Comparison of ENCODE assay signal across 22 mouse cellular contexts in the genomic region with DNA sequence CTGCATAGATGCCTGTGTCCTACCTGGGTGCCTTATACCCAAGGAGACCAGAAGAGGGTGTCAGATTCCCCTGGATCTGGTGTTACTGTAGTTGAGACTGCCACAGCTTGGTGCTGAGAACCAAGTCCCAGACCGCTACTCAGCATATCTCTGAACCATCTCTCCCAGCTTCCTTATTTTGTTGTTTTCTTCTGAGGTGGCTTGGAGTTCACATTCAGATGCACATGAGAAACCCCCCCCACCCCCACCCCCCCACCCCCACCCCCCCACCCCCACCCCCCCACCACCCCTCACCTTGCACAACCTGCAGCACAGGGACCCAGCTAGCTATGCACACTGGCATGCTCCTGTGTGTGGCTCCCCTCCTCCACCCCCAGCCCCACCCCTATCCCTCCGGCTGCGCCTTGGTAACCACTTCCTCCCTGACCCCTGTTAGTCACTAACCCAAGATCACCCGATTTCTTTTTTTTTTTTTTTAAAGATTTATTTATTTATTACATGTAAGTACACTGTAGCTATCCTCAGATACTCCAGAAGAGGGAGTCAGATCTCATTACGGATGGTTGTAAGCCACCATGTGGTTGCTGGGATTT. TPM values are rescaled to one million over a fixed set of nuclear protein-coding genes. Genes with fewer than 3 reads are reported as not detected.
A peak's percentile ranks its signal among the peaks of the same experiment; 100 is the strongest.
DNase-seq lines count a peak whose midpoint lies in the region; ATAC-seq and TF ChIP-seq lines count a peak whose summit lies in the region.
"Had no signal": no experiment of that assay in that cellular context is flagged by ENCODE, and none has a peak within 500 bp of the region (broad histone marks: within the 10 kb centered on the region; RNA-seq: fewer than 3 reads in every experiment).

No protein-coding gene starts in this region.

- no peak for TF ChIP-seq POLR2A in lung, adult 2 months (IDR thresholded peaks at IDR 0.05; ENCODE audit: borderline replicate concordance, extremely low read depth, low read depth, low read length)

- ATAC-seq in common myeloid progenitor, adult 5-6 weeks (replicated peaks; ENCODE audit: low read depth, poor library complexity, severe bottlenecking): peak; percentile 84
- 0 out of 2 replicates have a peak, but pooled peaks have one; percentile 60 for ATAC-seq in monocyte, adult 5-6 weeks (replicated peaks; ENCODE audit: insufficient number of reproducible peaks, low FRiP score, low TSS enrichment, poor library complexity, severe bottlenecking)
- ATAC-seq: midbrain, embryonic 16.5 days had no signal

- TF ChIP-seq CTCF in lung, adult 2 months (IDR thresholded peaks at IDR 0.05; ENCODE audit: insufficient read depth, low read length): no peak

- H3K4me1 ChIP-seq in lung, adult 2 months (ENCODE audit: control insufficient read depth, insufficient read depth, low read length): peaks cover 8% of the 10 kb centered on the region

- no peak overlapping the region for H3K4me3 ChIP-seq in lung, adult 2 months (replicated peaks; ENCODE audit: extremely low read depth, low read depth, low read length)
- H3K4me3 ChIP-seq: embryonic facial prominence, embryonic 13.5 days; forebrain, embryonic 15.5 days; hindbrain, embryonic 13.5 days; layer of hippocampus, adult 2 months; limb, embryonic 15.5 days had no signal

- 50% methylated on average over 4 of the region's 5 CpGs for WGBS in lung, adult 2 months

- peak; percentile 88 for DNase-seq in 416B (ENCODE audit: low read depth)
- DNase-seq in ES-CJ7 (ENCODE audit: low read depth, low spot score): peak; percentile 42
- no peak for DNase-seq in cerebellum, postnatal 10 days
- DNase-seq in frontal cortex, postnatal 10 days (ENCODE audit: low spot score in 2 of 2): no peak
- DNase-seq in lung, adult 2 months: no peak
- DNase-seq: adrenal gland, adult 2 months; cerebellum, adult 9-11 months; heart, postnatal 10 days; kidney, adult 18-20 months; kidney, postnatal 10 days; lung, postnatal 10 days; right cerebral cortex, postnatal 25 days; thymus, postnatal 25 days had no signal

RNA-seq across cellular contexts. Expression of gene Pde9a, which starts 50.9 kb away (rescaled TPM):
- total RNA-seq in common myeloid progenitor, adult 5-6 weeks (2017): not detected in 2 replicates
- not detected in 3 replicates for total RNA-seq in monocyte, adult 5-6 weeks (2017)
- polyA plus RNA-seq in lung, adult 2 months (2012; rRNA removed): 83.6 and 99.1 TPM in 2 replicates
- polyA plus RNA-seq: G1E had no signal

Comparison
In these comparisons a context has a peak if more than half of its experiments do, and no peak if none do; other contexts are left out.
1. DNase-seq: peak in 416B (single experiment) and ES-CJ7 (single experiment); none in cerebellum, postnatal 10 days (0 of 2), frontal cortex, postnatal 10 days (0 of 2) and lung, adult 2 months (single experiment).